Mouse (Mus musculus) left cerebral cortex, postnatal 10 days (tissue): ENCODE data around the gene Rasgef1b. TPM values are rescaled to one million over a fixed set of nuclear protein-coding genes. Genes with fewer than 3 reads are reported as not detected.
A peak's percentile ranks its signal among the peaks of the same experiment; 100 is the strongest.

Experiments
- DNase-seq, 2 experiments: peaks; one replicate each; pipeline ENCODE4 v3.0.0; 2021 to 2022; ENCODE audit warnings: low spot score in 2 of 2, mixed read lengths in 1 of 2; ENCODE audit errors: extremely low spot score in 1 of 2
- intact Hi-C: fragments of 180-260 bp; cut with DNase I; formaldehyde crosslinking; loops from one replicate; pipeline ENCODE4 v1.15.1; 2025
- total RNA-seq, 2 experiments: library from RNA; stranded (reverse); gene quantifications; 2 replicates each; pipeline ENCODE4 v1.2.3; 2021

Rasgef1b gene
- total RNA-seq, 2 experiments from 2014 or later, result 53.8 to 58.4 TPM

DNA sequence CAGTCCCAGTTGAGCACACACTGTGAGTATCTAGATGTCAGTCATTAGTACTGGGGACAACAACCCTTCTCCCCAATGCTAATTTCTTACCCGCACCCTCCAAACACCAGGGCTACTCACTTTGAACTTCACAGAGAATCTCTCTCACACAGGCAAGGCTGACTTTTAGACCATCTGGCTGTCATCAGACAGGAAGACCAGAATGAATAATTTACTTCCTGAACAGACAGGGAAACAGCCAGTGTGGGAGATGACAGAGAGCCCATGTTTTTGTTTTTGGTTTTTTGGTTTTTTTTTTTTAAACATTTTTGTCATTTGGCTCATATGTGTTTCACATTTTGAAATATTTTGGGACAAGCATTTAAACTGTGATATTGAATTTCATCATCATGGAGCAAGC, 290.3 kb downstream of the Rasgef1b start:
- no peak for DNase-seq
- intact Hi-C loops, result no loop called here

DNA sequence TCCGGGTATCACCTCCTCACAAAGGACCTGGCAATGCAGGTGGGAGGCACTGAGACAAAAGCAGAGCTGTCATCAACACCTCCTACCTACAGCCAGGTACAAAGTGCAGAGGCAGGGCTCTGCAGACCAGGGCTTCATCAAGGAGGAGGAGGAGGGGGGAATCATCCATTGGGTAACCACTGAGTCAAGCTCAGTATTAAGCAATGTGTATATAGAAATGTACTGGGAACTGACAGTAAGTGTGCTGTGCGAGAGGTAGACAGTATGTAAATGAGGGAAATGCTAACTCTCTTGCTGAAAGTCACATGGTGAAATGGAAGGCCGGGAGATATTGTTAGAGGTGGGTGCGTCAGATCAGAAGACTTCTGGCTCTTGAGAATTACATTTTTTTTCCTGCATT, 294.6 kb downstream of the Rasgef1b start:
- intact Hi-C loops, result no loop called here
- DNase-seq, result no peak

DNA sequence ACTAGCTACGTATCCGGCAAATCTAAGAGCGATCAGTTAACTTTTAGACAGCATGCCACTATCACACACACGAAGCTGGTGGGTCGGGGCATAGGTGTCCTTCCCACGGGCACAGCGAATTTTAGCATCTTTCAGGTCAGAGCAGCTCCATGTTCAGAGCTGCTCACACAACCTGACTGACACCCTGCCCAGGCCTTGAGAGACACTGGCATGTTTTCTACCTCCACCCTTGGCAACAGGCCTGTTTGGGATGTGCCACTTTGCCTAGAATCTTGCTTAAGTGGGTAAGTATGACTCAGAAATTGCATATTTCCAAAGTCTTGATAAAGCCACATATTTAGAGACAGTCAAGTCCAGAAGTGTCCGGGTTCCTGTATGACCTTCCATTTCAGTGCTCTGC, 296.4 kb downstream of the Rasgef1b start:
- intact Hi-C loops, result no loop called here

DNA sequence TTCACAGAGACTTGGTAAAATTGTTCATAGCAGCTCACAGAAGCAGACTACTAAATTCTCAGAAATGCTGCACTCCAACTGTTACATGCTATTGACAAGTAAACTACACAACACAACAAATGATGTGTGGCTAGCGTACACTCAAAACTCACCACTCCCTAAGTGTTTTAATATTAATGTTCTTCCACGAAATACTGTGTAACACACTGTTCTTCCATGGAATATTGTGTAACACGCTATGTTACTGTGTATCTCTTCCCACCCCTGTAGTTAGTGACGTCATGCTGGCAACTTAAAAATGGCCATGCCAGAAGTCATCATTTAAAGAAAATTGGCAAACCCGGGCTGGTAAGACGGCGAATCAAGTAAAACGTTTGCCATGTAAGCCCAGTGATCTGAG, 299.6 kb downstream of the Rasgef1b start:
- no peak for DNase-seq
- intact Hi-C loops, result loop anchor here (10.0 kb wide), 1 partner anchor 456 kb away; no protein-coding TSS in a partner anchor

More for the DNA sequence above, 296.4 kb downstream of the Rasgef1b start:
- DNase-seq, result no peak

DNA sequence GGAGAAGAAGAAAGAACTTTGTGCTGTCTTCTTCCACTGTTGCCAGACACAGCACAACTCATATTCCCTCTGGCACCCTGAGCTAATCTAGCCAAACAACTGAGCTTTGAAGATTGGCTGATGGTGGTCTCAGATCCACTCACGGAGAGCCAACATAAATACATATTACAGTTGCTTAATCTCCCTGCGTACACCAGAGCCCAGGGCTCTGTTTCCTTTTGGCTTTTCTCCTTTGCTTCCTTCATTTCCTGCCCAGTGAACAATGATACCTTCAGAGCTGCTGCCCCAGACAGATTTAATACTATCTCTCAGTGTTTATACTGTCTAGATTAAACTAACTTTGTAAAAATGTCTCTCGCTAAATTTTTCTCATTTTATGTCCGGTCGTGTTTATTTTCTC, 300.2 kb downstream of the Rasgef1b start:
- intact Hi-C loops, result loop anchor here (10.0 kb wide), 1 partner anchor 456 kb away; no protein-coding TSS in a partner anchor
- no peak for DNase-seq

DNA sequence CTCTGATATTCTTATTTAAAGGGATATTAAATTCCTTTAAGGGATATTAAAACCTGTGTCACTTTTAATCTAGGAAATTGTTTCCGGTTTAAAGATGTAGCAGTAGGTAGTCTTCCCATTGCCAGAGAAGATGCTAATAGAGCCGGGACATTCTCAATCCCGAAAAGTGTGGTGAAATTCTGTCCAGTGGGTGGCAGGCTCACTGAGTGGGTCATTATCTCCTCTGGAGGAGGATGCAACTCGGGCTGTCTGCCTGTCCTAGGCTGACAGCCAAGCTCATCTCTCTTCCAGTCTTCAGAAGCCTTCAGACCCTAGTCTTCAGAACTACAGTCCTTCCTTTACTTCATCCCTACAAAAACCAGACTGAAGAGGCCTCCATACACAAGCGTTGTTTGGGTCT, 305.6 kb downstream of the Rasgef1b start:
- no peak for DNase-seq
- intact Hi-C loops, result loop anchor here (10.0 kb wide), 1 partner anchor 462 kb away; no protein-coding TSS in a partner anchor

DNA sequence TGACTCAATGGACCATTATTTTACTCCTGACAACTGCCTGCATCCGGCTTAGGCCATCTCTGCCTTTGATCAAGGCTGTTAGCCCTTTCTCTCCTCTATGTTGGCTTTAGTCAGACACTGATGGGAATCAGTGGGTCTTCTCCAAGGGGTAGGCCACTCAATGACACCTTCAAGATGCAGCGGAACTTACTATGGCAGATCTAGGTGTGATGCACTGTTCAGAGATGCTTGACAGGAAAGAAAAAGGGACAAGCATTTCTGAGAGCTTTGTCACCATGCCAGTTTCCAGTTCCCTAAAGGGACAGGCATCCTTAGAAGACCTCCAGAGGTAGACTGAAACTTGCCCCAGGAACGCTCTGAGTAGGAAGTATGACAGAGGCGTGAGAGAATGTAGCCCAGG, 306.0 kb downstream of the Rasgef1b start:
- DNase-seq, result no peak
- intact Hi-C loops, result loop anchor here (10.0 kb wide), 1 partner anchor 462 kb away; no protein-coding TSS in a partner anchor

DNA sequence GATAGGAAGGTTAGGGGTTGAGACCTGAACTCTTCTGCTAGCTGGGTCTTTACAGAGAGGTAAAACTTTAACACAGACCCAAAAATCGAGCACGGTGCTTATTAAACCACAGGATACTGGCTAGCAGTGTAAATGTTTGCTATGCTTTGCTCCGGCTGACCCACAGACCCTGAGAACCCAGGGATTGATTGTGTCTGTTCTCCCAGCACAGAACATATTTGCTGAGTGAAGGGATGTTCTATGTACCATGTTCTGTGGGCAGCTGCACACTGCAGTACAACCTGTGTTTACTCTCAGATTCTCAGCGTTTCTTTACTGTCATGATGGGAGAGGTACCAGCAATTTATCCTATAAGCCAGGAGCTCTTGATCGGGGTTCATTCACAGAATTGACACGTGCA, 306.8 kb downstream of the Rasgef1b start:
- intact Hi-C loops, result loop anchor here (10.0 kb wide), 1 partner anchor 463 kb away; no protein-coding TSS in a partner anchor
- no peak for DNase-seq

DNA sequence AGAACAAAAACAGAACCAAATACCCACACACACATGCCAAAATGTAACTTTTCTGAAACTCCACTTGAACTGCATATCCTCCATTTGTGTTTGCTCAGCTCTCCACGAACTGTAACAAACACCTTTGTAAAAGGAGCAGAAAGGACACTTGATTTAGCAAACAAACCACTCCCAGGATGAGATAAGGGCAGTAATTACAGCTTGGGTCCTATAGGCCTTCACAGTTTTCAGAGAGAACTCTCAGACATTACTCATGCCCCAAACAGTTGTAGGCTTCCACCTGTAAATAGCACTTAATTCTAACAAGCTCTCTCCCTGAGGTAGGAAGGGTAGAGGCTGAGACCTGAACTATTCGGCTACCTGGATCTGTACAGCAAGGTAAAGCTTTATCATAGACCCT, 309.0 kb downstream of the Rasgef1b start:
- intact Hi-C loops, result loop anchor here (10.0 kb wide), 1 partner anchor 465 kb away; no protein-coding TSS in a partner anchor

DNA sequence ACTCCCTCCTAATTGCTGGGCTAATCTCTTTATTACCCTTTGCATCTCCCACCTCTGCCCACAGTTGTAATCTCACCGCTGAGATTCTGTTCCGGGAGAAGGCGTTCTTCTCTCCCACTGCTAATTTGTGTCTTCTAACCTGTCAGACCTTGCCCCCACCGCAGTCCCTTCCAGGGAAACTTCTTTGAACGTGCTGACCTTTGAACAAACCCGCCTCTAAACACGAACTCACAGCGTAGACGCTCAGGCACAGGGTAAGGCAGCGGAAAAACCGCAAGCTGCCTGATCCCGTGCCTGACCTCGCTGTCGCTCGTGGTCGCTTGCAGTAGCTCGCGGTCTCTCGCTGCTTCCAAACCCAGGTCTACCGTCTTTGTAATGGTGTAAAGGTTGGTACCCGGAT, 312.0 kb downstream of the Rasgef1b start:
- DNase-seq, result no peak
- intact Hi-C loops, result no loop called here

More for the DNA sequence above, 309.0 kb downstream of the Rasgef1b start:
- no peak for DNase-seq

DNA sequence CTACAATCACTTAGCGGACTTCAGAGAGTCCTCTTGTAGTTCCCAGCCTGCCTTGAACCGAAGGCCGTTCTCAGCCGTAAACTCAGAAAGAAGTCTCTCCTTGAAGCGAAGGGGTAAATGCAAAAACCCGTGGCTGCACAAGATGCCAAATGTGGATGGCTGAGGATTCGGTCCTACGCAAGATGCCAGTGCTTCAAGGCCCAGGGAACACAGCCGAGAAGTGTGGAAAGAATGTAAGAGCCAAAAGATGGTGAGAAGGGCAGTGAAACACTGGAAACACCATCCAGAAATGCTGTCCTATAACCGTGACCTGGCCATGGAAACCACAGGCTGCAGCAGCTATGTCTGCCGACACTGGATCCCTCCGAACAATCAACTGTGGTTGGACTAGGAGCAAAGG, 313.2 kb downstream of the Rasgef1b start:
- no peak for DNase-seq
- intact Hi-C loops, result no loop called here

DNA sequence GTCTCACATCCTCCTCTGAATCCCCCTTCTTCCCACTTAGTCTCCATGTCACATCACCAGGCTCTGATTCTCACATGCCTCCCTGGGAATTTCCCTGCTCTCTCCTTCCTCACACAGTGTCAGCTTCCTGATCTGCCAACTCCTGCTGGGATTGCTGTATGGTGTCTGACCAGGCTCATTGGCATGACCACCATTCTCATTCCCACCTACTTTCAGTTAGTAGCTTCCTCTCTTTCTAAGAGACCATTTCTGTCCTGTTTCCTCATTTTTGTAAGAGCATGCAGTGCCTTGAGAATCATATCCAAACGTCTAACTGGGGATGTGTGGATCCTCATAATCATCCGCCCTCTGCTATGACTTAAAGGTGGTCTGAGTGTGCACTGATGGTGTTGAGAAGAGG, 313.8 kb downstream of the Rasgef1b start:
- DNase-seq, result no peak
- intact Hi-C loops, result no loop called here

DNA sequence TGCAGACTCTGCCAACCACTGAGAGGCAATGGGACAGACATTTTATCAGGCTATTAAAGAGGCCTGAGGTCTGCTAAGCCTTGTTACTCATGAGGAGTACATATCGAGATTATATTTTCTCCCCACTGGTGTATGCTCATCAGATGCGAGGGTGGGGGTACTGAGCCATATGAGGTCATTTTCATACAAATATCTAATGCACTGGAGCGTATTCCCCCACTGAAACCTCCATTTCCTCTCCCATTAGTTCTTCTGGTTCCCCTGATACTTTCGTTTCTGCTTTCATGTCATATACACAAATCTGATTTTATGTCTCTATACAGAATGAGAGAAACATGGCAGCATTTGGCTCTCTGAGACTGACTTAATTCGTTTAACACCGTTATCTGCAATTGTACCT, 314.6 kb downstream of the Rasgef1b start:
- intact Hi-C loops, result no loop called here
- DNase-seq, result no peak

DNA sequence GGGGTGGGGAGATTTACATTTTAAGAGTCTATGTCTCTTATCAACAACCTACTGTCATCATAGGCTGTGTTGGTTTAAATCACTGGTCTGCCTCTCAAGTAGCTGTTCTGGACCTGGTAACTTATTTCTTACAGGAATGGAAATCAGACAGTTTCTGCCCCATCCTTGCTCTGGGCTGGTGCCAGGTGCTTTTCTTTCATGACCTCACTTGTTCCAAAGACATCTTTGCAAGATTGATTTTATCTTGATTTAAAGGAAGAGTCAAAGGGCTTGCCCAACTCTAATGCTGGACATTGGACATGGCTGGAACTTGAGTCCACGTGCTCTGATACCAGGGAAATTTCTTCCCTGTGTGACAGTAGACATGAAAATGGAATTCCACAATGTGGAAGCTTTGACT, 315.0 kb downstream of the Rasgef1b start:
- intact Hi-C loops, result no loop called here
- DNase-seq, result no peak

DNA sequence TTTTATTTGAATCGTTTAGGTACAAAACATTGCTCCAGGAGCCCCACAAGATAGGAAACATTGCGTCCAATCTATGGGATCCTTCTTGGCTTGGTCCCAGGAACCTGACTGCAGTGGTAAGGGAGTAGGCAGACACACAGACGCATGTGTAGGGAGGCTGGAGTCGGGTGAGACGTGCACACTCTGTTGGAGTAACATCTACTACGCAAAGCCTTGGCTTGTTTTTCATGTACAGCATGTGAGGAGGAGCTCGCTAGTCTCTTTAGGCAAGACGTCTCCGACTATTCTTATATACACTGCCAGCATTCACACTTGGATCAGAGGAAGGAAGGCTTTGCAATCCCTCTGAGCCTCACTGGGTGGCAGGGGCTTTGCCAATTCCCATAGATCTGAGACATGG, 315.5 kb downstream of the Rasgef1b start:
- intact Hi-C loops, result no loop called here
- peak in 1 of 2 experiments; percentile 24 for DNase-seq

DNA sequence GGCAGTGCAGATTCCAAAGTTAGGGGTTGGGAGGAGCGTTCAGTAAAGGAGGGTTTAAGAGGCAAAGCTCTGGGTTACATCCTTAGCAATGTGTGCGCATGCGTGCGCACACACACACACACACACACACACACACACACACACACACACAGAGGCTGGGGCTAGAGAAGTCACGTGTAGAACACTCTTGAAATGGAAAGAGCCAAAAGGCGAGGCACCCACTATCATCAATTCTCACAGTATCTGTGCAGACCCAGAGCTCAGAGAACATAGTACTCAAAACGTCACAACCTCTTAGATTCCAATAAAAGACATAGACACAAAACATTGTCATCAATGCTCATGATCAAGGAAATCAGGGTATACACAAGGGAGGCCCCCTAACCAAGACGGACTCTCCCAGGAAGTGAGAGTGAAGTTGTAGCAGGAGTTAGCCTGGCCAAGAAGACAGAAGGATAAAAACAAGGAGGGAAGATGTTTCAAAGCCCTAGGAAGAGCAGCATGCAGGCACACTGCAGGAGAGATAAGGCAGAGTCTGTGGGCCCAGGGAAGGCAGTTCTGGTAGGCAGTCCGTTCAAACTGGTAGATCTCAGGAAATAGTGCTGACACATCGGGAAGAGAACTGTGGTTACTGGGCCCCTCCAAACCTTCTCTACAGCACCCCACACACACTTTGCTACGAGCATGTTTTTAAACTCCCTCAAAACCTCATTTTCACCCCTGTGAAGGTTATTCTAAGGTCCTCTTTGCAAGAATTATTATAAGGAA, 324.3 kb downstream of the Rasgef1b start:
- no peak for DNase-seq
- intact Hi-C loops, result no loop called here

DNA sequence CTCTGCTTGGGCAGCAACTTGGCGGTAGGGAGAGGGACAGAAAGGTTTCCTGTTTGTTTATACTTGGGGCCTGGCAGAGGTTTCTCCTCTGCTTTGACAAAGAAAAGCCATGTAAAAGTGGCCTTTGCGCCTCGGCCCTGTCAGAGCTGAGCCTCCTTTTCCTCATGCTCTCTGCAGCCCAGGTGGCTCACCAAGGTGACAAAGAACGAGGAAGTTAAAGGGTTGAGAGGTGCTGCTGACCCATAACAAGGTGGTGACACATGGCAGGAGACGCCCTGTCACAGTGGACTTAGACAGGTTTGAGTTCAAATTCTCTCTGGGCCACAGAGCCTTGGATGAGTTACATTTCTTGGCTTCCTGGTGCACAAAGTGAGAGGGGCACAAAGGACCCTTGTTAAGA, 325.5 kb downstream of the Rasgef1b start:
- DNase-seq, result no peak
- intact Hi-C loops, result no loop called here

DNA sequence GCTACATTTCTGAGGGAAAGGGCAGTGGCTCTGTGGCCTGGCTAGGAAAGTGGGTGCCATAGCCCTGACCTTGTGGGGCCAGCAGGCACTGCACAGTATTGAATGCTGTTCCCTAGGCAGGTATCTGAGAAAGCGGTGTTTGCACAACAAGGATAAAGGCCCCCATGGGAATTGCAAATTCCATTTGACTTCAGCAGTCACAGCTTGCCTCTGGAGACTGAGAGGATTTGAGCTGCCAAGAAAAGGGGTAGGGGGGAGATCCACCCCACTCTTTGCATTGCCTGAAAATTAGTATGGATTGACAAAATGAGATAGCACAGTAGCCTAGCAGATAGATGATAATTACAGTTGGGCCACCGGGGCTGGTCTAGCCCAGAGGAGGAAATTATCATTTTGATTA, 326.1 kb downstream of the Rasgef1b start:
- intact Hi-C loops, result no loop called here
- no peak for DNase-seq

DNA sequence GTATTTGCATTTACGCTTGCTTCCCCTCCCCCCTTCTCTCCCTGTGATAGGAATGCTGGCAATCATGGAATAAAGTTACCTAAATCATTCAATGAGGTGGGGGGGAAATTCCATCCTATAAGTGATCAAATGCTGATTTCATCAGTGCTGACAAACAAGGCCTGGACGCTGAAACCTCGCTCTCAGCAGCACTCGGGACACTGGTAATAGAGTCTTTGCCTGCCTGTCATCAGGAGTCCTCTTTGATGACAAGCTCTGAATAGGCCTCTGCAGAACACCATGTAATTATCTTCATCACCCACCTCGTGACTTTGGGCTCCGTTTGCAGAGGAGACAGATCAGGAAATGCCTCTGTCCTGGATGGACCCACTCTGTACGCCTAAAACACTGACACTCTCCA, 326.6 kb downstream of the Rasgef1b start:
- intact Hi-C loops, result no loop called here
- DNase-seq, result no peak

DNA sequence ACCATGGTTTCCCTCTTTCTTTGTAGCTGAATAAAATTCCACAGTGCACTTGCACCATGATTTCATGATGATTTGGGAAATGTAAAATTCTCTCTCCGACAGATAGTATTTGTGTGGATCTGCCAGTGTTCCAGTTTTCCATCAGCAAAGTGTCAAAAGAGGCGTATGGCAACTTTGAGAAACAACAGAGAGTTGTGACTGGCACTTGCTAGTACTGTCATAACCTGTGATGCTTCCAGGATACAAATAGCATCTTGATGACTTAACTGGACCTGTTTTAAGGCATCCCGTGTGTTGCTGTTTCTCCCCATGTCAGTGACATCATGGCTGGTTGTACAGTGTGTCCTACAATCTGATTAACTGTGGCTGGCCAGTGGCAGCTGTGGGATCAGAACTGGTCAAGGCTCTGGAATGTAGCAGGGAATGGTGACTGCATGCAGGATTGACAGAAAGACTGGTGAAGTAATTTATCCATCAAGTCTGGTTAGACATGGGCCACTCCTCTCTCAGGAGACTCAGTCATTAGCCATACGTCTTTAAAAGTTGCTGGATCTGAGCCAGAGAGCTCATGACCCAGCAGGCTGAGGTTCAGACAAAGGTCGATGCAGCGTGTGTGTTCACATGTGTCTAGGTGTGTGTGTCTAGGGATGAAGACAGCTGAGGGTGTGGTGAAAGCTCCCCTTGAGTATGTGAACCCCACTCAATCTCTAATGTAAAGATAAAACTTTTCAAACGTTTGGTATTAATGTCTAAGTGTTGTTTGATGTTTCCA, 328.8 kb downstream of the Rasgef1b start:
- intact Hi-C loops, result no loop called here
- DNase-seq, result no peak
